Mouse (Mus musculus) neural tube, embryonic 10.5 days (tissue): ENCODE measurements around the gene Lgals8.
"Not testable (repeated sequence)": the region's sequence is repeated elsewhere in the genome, so short reads cannot be mapped to it uniquely, and the experiment has no call there.

Experiments used
- DNase-seq: peaks from one replicate; pipeline ENCODE4 v3.0.0-alpha.2; 2017; ENCODE audit warnings: low spot score; ENCODE audit errors: extremely low spot score

Lgals8 gene

DNA sequence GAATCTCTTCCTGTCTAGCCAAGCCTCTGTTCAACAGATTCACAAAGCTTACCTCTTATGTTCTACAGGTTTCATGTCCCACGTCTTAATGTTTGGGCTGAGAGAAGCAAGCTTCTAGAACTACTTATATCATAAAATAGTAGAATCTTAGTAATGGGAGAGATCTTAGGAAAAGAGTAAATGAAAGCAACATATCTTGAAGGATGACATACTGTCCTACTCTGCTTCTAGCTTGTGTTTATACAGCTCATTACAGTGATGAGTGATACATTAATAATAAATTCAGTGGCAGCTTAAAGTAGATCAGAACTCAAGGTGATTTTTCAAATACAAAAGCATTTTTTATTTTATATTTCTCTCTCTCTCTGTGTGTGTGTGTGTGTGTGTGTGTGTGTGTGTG lies at the start of gene Lgals8:
Gene Lgals8 (minus strand): TSS at position 101 of the 400 bp plus-strand sequence.
- no peak for DNase-seq

DNA sequence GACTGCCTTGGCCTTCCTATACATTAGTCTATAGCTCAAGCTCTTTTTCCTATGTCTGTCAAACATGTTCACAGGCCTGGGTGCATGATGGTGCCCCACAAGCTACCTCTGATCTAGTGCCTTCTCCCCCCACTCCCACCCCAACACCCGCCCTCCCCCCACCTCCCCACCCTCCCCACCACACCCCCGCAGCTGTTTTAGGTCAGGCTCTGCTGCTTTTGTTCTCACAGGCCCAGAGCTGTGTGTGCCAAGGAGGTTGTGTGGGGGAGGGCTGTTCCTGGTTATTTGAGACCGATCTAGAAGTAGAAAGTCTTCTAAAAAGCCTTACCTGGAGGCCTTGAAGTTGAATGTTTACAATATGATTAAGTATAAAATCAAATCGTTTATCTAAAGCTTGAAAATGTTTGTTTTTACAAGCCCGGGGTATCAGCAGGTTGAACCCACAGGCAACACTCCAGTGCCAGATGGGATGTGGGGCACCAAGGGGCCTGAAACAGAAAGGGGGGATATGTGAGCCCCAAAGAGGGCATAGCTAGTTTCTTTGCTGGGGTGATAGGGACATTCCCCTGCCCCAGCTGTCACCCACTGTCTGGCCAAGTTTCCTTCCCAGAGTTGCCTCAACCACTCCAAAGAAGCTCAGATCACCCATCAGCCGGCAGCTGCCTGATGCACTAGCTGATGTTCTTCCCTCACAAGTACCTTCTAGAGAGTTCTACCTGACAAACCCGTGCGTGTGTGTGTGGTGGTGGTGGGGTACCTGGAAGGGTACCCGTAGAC lies 46.6 kb upstream of the Lgals8 start:
- DNase-seq: no peak

DNA sequence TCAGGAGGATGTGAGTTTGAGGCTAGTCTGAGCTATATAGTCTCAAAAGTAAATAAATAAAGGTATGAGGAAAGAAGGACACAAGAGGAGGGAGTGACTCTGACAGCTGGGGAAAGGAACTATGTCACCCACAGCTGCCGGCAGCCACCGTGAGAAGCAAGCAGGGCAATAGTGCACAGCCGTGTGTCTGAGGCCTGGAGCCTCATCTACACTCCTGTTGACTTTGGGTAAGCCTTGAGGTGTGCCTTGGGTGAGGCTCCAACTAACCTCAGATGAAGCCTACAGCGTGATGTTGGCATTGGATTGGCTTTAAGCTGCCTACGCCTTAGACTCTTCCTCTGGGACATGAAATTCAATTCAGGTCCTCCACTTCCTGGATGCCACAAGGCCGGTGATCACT lies 45.3 kb upstream of the Lgals8 start:
- no peak for DNase-seq

DNA sequence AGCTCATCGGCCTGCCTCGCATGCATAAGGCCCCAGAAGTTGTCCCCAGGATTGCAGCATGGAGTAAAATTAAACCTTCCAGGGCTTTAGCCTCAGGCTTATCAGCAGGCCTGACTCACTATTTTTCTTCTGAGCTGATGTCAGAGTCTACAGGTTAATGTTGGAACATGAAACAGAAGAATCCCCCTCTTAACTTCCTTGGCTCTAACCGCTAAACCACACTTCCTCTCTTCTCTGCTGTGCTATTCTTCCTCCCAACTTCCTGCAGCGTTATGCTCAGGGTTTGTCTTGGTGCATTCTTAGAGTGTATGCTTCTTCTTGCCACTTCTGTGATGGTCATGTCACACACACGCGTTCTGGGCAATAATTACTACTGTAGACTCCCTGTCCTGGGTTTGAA lies 42.7 kb upstream of the Lgals8 start:
- no peak for DNase-seq

DNA sequence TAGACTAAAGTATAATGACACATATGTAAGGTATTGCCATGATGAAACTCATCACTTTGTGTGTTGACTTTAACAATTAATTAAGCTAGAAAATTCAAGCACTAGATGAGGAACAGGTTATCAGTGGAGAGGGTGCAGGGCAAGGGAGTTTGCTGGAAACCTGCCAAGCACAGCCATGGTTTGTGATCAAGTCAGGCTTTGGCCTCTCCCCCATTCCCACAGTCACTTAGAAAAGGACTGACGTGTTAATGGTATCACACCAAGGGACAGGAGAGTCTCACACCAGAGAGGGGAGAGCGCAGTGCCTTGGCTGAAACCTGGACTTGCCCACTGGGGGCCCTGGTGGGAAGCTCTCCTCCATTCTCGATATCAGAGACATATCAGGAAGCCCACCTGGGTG lies 40.6 kb upstream of the Lgals8 start:
- no peak for DNase-seq

DNA sequence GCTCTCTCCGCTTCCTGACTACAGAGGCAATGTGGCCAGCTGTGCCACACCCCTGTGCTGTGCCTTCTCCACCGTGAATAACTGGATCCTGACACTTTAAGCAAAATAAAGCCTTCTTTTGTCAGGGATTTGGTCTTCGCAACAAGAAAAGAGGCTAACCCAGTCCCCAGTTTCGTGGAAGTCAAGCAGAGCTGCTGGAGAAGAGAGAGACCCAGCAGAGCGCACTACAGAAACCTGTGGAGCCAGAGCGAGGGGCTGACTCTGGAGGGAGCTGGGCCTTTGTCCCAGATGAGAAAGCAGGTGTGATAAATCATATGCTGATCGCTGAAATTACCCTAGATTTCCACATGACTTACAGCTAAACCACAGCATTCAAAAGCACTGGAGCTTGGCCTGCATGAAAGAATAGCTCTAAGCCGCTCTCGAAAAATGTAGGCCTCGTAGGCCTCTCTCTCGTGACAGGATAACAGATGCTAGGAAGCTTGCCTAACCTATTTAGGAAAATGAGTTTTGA lies 38.6 kb upstream of the Lgals8 start:
- DNase-seq: peak; percentile 43

DNA sequence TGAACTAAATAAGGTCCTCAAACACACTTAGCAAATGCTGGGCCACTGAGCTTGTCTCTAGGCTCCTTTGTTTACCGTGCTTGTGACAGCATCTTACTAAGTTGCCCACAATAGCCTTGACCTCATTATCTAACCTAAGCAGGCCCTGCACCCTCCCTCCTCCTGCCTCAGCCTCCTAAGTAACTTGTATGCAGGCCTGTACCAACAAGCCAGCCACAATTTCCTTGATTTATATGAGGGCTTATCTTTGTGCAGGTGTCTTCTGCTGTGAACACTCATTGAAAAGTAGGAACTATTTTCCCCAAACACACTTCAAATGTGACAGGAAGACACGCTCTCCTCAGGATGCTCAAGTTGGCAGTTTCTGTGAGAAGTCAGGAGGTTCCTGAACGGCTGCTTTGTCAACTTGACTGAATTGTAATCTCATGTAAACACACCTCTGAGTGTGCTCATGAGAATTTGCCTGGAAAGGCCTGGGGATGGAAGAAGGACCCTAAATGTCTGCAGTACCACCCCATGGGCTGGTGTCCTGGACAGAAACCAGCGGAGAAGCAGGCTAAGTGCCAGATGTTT lies 38.0 kb upstream of the Lgals8 start:
- DNase-seq: no peak

DNA sequence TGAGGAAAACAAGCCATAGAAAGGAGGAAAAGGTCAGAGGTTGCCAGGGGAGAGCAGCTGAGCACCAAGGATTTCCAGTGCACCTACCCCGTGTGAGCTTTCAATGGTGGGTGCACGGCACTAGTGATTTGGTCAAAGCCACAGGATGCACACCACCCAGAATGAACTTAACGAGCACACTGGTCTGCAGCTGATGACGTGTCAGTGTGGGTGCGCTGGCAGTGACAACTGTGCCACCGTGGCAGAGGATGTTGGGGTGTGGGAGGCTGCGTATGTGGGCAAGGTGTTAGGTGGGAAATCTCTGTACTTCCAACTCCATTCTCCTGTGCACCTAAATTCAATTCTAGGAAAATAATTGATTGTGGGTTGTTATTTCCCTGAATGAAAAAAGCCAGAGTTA lies 34.4 kb upstream of the Lgals8 start:
- no peak for DNase-seq

DNA sequence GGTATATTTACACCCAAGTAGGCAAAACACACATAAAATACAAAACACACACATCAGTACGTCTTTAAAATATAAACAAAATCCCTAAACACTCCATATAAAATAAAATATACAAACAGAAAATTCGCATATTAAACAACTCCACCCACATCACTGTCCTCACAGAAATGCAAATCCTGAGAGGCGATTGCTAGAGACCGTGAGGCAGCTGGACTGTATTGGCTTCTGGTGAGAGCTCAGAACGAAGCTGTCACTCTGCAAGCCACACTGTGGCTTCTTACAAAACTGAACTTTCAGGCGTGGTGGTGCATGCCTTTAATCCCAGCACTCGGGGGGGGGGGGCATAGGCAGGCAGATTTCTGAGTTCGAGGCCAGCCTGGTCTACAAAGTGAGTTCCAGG lies 33.1 kb upstream of the Lgals8 start:
- no peak for DNase-seq

DNA sequence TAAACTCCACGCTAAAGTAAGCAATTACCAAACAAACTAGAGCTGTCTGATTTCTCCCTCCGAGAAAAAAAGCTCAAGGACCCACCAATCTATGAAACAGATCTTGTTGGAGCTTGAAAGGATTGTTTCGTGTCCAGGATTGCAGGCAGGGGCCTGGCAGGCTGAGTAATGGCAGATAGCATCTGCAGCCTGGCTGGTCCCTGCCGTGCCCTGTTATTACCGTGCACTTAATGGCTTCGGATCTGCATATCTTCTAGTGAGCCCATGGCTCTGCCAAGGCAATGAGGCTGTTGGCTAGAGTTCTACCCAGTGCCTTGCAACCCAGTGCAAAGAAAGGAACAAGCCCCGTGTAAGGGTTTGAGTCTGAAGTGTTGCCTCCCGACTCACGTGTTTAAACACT lies 30.0 kb upstream of the Lgals8 start:
- DNase-seq: no peak

DNA sequence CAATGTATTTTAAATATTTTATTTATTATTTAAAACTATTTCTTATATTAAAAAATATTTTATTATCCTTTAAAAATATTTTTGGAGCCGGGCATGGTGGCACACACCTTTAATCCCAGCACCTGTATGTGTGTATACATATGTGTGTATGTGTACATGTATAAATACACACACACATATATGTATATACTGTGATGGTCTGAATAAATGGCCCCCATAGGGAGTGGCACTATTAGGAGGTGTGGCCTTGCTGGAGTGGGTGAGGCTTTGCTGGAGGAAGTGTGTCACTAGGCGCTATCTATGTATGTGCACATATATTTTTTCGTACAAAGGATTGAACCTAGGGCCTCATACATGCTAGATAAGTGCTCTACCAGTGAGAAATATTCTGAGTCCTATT lies 27.8 kb upstream of the Lgals8 start:
- no peak for DNase-seq

DNA sequence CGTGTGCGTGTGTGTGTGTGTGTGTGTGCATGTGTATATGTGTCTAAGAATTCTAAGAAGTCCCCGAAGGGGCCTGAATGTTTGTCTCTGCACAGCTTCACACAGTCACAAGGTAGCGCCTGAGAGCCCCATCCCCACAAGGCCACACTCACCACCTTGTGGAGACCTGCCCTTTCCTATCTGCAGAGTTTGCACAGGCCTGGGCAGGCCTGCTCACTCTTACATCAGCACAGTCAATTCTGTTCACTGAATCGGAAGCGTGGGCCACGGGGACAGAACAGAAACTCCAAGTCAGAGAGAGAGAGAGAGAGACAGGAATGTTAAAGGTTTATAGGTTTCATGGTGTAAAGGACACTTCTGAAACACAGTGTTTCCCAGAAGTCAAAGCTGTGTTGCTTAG lies 20.9 kb upstream of the Lgals8 start:
- no peak for DNase-seq

DNA sequence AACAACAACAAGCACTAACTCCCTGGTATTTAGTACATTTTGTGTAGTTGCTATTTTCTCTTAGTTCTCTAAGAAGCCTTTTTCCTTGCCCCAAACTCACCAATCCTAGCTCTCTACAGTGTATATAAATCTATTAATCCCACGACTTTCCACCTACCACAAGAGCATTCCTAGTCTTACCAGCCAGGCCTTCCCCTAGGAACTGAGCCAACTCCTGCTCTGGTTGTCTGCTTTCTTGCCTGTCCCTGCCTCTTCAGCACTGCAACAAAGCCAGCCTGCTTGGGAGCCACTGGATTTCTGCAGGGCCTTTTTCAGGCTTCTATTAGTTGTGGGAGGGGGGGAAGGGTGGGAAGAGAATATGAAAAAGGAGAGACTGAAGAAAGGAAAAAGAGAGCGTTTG lies 20.5 kb upstream of the Lgals8 start:
- DNase-seq: no peak

DNA sequence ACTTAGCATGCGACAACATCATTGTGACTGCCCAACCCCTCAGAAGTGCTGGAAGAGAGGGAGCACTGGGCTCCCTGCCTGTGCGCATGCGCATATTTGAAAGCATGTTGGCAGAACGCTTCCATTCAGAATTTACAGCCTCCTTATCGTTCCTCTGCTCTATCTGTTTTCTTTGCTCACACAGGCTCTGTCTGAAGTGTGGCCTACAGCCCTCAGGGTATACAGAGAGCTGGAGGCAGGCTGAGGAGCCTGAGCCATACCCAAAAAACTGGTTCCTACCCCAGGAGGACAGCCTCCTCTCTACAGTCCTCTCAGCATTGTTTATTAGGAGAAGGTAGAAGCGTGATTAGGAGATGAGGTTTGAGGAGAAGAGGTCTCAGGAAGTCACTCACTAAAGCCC lies 15.1 kb upstream of the Lgals8 start:
- DNase-seq: no peak

DNA sequence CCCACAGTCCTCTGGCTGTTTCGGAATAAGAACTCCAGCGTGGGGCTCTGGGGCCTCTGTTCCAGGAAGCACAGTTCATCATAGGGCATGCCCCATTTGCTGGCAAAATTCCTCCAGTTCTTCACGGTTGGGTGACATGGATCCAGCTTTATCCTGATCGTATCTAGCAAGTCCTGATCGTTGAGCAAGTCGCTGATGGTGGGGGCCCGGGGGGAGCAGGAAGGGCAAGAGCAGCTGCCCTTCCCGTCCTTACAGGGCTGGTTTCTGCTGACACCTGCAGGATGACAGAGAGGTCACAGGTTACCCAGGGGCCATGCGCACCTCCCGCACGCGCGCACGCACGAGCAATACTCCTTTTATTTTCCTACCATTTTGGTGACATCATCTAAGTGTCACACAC lies 13.6 kb upstream of the Lgals8 start:
- DNase-seq: no peak

DNA sequence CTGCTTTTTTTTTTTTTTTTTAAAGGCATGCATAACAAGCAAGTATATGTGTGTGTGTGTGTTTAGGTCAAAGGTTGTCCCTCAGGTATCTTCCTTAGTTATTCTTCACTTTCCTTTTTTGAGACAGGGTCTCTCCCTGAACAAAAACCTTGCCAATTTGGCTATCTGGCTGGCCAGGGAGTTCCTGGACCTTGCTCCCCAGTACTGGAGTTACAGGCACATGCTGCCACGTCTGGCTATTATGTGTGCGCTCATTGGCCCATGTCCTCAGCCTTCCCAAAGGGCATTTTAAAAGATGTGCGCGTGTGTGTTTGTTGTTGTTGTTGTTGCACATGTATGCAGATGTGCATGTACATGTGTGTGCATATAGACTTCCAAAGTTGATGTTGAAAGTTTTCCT lies 12.1 kb upstream of the Lgals8 start:
- no peak for DNase-seq

DNA sequence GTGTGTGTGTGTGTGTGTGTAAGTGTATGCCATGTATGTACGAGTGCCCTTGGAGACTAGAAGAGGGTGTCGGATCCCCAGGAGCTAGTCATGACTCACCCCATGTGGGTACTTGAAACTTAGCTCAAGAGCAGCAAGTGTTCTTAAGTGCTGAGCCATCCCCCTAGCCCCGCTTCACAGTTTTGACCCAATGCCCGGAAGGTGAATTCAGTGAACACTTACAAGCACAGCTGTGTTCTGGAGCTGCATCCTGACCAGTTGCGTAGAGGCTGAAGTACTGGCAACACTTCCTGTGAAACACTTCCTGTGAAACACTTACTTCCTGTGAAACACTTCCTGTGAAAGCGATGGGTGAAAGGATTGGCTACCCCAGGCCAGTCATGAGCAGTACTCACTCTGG lies 10.5 kb upstream of the Lgals8 start:
- no peak for DNase-seq

DNA sequence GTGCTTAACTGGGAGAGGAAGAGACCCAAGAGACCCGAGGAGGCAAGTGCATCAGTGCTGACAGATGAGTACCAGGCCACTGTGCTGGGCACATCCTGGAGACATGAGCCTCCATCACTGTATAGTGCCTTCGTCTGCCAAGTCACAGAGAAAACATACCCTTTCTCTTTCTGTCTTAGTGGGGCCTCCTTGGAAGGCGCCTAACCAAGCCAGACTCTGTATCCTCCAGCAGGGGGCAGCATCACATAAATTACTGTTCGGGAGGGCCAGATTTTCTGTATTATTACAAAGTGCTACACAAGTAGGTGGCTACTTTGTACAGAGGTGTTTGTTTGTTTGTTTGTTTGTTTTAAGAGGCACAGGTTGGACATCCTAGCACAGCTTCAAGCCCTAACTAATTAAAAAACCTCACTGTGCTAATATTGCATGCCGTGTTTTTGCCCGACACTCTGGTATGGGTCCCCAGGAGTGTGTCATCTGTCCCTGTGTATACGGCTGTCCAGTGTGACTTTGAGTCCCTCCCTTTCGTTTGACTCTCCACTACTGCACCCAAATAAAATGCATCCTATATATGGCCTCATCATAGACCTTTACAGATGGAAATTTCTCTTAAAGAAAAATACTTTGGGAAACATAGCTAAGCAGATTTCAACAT lies 9.1 kb upstream of the Lgals8 start:
- peak; percentile 76 for DNase-seq

DNA sequence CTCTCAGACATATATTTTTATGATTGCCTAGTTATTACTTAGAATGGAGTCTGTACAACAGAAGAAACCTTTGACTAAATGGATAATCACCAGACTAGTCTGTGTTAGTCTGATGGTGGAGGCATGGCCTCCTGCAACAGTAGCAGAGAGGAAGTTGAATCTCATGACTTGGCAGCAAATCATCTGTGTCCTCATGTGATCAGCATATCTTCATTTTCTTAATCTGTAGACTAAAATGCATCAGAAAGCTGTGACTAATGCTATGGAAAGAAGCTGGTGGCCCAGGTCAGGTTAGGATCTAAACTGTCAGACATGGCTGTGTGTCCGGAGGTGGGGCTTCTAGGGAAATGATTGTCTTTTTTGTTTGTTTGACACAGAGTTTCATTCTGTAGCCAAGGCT lies 3.7 kb upstream of the Lgals8 start:
- DNase-seq: no peak

DNA sequence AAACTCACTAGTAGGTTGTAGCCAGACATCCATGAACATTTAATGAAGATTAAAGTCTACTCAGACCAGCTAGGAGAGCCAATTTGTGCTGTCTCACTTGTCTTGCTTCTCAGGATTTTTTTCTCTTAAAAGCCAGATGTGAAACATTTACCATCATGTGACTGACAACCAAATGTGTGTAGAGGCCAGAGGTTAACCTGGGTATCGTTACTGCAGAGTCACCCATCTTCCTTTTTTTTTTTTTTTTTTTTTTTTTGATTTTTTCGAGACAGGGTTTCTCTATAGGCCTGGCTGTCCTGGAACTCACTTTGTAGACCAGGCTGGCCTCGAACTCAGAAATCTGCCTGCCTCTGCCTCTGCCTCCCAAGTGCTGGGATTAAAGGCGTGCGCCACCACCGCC lies 585 bp downstream of the Lgals8 start:
- DNase-seq: not testable (repeated sequence)

DNA sequence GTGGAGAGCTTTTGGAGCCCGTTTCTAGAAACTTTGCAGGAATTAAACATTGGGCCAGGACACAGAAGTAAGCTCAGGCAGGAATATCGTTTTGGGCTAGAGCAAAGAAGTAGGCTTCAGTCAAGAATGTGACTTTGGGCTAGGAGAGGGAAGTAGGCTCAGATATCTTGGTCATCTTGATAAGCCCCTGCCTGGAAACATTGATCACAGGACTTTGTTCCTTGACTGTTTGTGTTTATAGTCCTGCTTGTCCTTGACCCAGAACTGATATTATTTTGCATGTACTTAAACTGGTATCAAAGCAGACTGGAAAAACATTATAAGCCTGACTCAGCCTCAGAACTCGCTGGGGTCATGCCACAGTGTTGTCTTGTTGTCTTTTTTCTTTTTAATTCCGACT lies 2.1 kb downstream of the Lgals8 start:
- no peak for DNase-seq

DNA sequence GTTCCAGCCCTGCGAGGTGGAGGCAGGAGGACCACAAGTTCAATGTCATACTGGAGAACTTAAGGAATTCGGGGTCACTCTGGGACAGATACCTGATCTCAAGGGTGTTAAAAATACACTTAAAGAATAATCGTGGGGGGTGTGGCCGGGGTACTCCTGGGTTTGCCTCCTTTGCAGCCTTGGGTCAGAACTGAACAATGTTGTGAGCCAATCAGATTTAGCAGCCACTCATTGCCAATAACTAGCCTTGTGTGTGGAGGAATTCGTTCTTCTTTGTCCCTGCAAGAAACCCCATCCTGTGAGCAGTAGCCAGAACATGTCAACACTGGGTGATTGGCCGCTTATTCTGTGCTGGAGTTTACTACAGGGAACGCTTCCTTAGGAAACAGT lies 3.0 kb downstream of the Lgals8 start:
- no peak for DNase-seq
